Mouse (Mus musculus) testis, postnatal 10 days (tissue): ENCODE measurements around the gene Cks2.
"Not testable (repeated sequence)": the region's sequence is repeated elsewhere in the genome, so short reads cannot be mapped to it uniquely, and the experiment has no call there.

Experiments used
- DNase-seq: peaks from one replicate; pipeline ENCODE4 v3.0.0; 2021; ENCODE audit warnings: low spot score

Gene Cks2

GRCm38 (mm10) chr13:51644829-51645789 lies at the start of gene Cks2:
TSS of gene Cks2 (plus strand) at chr13:51645232.
- DNase-seq, result peak; percentile 96

- no peak for DNase-seq
Measured at GRCm38 (mm10) chr13:51595404-51595803, 49.6 kb upstream of the Cks2 start.

GRCm38 (mm10) chr13:51598063-51598462 lies 47.0 kb upstream of the Cks2 start:
- DNase-seq, result no peak

GRCm38 (mm10) chr13:51600169-51600568 lies 44.9 kb upstream of the Cks2 start:
- DNase-seq, result no peak

GRCm38 (mm10) chr13:51602764-51603163 lies 42.3 kb upstream of the Cks2 start:
- DNase-seq, result no peak

GRCm38 (mm10) chr13:51603221-51603893 lies 41.7 kb upstream of the Cks2 start:
- DNase-seq, result no peak

- DNase-seq, result no peak
Measured at GRCm38 (mm10) chr13:51603894-51604244, 41.2 kb upstream of the Cks2 start.

GRCm38 (mm10) chr13:51609231-51609630 lies 35.8 kb upstream of the Cks2 start:
- DNase-seq, result no peak

GRCm38 (mm10) chr13:51611060-51611459 lies 34.0 kb upstream of the Cks2 start:
- DNase-seq, result no peak

GRCm38 (mm10) chr13:51611500-51611899 lies 33.5 kb upstream of the Cks2 start:
- no peak for DNase-seq

- DNase-seq, result no peak
Measured at GRCm38 (mm10) chr13:51615815-51616214, 29.2 kb upstream of the Cks2 start.

- no peak for DNase-seq
Measured at GRCm38 (mm10) chr13:51616417-51617044, 28.5 kb upstream of the Cks2 start.

- DNase-seq, result no peak
Measured at GRCm38 (mm10) chr13:51617306-51617705, 27.7 kb upstream of the Cks2 start.

GRCm38 (mm10) chr13:51617861-51618260 lies 27.2 kb upstream of the Cks2 start:
- DNase-seq, result peak; percentile 81

GRCm38 (mm10) chr13:51618602-51619001 lies 26.4 kb upstream of the Cks2 start:
- DNase-seq, result no peak

- no peak for DNase-seq
Measured at GRCm38 (mm10) chr13:51622626-51623025, 22.4 kb upstream of the Cks2 start.

- no peak for DNase-seq
Measured at GRCm38 (mm10) chr13:51623678-51624077, 21.4 kb upstream of the Cks2 start.

GRCm38 (mm10) chr13:51628273-51628848 lies 16.7 kb upstream of the Cks2 start:
- no peak for DNase-seq

GRCm38 (mm10) chr13:51631354-51631992 lies 13.6 kb upstream of the Cks2 start:
- no peak for DNase-seq

GRCm38 (mm10) chr13:51632560-51633218 lies 12.3 kb upstream of the Cks2 start:
- DNase-seq, result no peak

- DNase-seq, result not testable (repeated sequence)
Measured at GRCm38 (mm10) chr13:51635384-51635783, 9.6 kb upstream of the Cks2 start.
